Mouse (Mus musculus): Measurements from ENCODE around the gene Ttyh2. TPM values are rescaled to one million over a fixed set of nuclear protein-coding genes. Genes with fewer than 3 reads are reported as not detected.
A peak's percentile ranks its signal among the peaks of the same experiment; 100 is the strongest.
"Not testable (repeated sequence)": the region's sequence is repeated elsewhere in the genome, so short reads cannot be mapped to it uniquely, and the experiment has no call there.

The Ttyh2 gene
- total RNA-seq, 2 experiments from 2014 or later: 21.7 TPM

DNA sequence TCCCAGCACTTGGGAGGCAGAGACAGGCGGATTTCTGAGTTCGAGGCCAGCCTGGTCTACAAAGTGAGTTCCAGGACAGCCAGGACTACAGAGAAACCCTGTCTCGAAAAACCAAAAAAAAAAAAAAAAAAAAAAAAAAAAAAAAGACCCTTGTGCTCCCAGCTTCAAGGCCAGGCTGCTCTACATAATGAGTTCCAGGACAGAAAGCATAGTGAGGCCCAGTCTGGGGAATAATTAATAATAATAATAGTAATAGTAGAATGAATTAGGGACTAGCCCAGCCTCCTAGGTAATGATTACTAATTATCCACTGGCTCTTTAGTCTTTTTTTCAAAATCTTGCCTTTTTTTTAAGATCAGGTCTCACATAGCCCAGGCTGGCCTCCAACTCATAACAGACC, 435 bp upstream of the Ttyh2 start:
- not testable (repeated sequence) for DNase-seq (ENCODE audit: extremely low spot score in 1 of 2, low spot score in 2 of 2)
- intact Hi-C loops (cut with DNase I): loop anchor here (5.0 kb wide), 2 partner anchors 113 to 238 kb away; no protein-coding TSS in a partner anchor

- intact Hi-C loops (cut with DNase I): loop anchor here (5.0 kb wide), 1 partner anchor 111 kb away; no protein-coding TSS in a partner anchor
- DNase-seq (ENCODE audit: extremely low spot score in 1 of 2, low spot score in 2 of 2): peak in 1 of 2 experiments; percentile 58
These were observed 683 bp downstream of the Ttyh2 start for GRCm38 (mm10) chr11:114675826-114676401.

- peak in 1 of 2 experiments; percentile 36 for DNase-seq (ENCODE audit: extremely low spot score in 1 of 2, low spot score in 2 of 2)
- intact Hi-C loops (cut with DNase I): loop anchor here (5.0 kb wide), 1 partner anchor 111 kb away; no protein-coding TSS in a partner anchor
These were observed 1.2 kb downstream of the Ttyh2 start for GRCm38 (mm10) chr11:114676431-114676830.

DNA sequence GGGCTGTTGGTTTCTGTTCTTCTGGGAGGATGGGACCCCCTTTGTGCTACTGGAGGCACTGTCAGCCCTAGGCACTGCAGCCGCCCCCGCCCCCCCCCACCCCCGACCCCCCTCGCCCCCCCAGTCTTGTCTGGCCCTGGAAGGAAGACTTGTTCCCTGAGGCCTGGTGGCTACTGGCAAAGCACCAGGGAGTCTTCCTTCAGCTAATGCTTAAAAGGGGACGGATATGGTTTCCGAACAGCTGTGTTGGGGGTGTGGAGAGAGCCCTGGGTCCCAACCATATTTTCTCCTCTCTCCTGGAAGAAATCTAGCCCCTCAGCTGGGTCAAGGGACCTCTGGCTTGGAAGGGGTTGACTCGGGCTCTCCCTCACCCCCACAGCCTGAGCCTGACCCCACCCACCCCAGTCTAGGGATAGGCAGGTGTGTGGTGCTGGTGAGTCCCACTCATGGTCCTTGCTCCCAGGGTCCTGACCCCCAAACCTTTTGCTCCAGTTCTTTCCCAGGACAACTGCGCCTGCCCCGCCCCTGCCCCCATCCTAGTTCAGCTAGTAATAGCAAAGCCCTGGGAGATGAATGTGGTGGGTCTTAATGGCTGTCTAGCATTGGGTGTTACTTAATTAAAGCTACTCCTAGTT, 1.8 kb downstream of the Ttyh2 start:
- intact Hi-C loops (cut with DNase I): loop anchor here (5.0 kb wide), 1 partner anchor 110 kb away; no protein-coding TSS in a partner anchor
- peak in 1 of 2 experiments; percentile 64 for DNase-seq (ENCODE audit: extremely low spot score in 1 of 2, low spot score in 2 of 2)

DNA sequence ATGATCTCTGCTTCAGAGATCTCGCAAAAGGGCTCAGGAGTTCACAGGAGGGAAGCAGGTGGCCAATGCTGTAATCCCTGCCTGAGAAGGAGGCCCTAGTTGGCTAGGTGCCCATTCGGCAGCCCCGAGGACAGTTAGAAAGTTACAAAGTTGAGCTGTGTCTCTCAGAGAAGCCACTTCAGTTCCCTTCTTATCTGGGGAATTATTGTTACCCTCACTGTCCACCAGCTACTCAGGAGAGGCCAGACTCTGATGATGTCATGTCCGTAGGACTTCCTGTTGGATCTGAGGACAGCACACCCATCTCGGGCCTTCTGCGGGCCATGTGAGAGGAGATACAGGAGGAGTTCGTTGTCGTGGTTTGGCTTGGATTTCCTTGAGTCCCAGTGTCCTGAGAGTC, 4.4 kb downstream of the Ttyh2 start:
- peak in 1 of 2 experiments; percentile 56 for DNase-seq (ENCODE audit: extremely low spot score in 1 of 2, low spot score in 2 of 2)
- intact Hi-C loops (cut with DNase I): loop anchor here (5.0 kb wide), 1 partner anchor 108 kb away; no protein-coding TSS in a partner anchor

- intact Hi-C loops (cut with DNase I): loop anchor here (5.0 kb wide), 1 partner anchor 42 kb away; no protein-coding TSS in a partner anchor
These were observed 5.1 kb downstream of the Ttyh2 start for GRCm38 (mm10) chr11:114680291-114680690.

GRCm38 (mm10) chr11:114681054-114681453, 5.8 kb downstream of the Ttyh2 start:
- intact Hi-C loops (cut with DNase I): loop anchor here (5.0 kb wide), 1 partner anchor 41 kb away; no protein-coding TSS in a partner anchor
- no peak for DNase-seq (ENCODE audit: extremely low spot score in 1 of 2, low spot score in 2 of 2)

More at GRCm38 (mm10) chr11:114680291-114680690, 5.1 kb downstream of the Ttyh2 start:
- DNase-seq (ENCODE audit: extremely low spot score in 1 of 2, low spot score in 2 of 2): peak in 1 of 2 experiments; percentile 67

DNA sequence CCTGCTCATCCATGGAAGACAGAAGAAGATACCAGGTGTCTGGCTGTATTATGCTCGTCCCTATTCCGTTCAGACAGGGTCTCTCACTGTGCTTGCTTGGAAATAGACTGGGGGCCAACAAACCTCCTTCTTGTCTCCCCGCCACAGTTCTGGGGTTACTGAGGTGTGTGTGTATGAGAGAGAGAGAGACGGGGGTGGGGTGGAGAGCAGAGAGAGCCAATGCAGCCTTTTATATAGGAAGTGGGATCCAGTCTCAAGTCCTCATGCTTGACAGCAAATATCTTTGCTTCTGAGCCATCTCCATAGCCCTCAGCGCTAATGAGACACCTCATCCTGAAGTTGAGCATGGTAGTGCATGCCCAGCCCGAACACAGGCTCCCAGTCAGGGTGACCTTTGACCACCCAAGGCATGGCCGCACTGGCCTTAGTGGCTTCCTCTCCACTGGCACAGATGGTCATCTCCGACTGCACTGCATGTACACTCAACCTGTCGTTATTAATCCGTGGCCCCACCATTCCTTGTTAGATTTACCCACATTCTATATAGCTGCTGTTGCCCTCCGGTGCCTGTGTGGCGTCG, 7.2 kb downstream of the Ttyh2 start:
- intact Hi-C loops (cut with DNase I): loop anchor here (5.0 kb wide), 1 partner anchor 40 kb away; no protein-coding TSS in a partner anchor
- no peak for DNase-seq (ENCODE audit: extremely low spot score in 1 of 2, low spot score in 2 of 2)

- DNase-seq (ENCODE audit: extremely low spot score in 1 of 2, low spot score in 2 of 2): no peak
- intact Hi-C loops (cut with DNase I): loop anchor here (5.0 kb wide), 1 partner anchor 39 kb away; no protein-coding TSS in a partner anchor
These were observed 7.9 kb downstream of the Ttyh2 start for GRCm38 (mm10) chr11:114683029-114683721.

DNA sequence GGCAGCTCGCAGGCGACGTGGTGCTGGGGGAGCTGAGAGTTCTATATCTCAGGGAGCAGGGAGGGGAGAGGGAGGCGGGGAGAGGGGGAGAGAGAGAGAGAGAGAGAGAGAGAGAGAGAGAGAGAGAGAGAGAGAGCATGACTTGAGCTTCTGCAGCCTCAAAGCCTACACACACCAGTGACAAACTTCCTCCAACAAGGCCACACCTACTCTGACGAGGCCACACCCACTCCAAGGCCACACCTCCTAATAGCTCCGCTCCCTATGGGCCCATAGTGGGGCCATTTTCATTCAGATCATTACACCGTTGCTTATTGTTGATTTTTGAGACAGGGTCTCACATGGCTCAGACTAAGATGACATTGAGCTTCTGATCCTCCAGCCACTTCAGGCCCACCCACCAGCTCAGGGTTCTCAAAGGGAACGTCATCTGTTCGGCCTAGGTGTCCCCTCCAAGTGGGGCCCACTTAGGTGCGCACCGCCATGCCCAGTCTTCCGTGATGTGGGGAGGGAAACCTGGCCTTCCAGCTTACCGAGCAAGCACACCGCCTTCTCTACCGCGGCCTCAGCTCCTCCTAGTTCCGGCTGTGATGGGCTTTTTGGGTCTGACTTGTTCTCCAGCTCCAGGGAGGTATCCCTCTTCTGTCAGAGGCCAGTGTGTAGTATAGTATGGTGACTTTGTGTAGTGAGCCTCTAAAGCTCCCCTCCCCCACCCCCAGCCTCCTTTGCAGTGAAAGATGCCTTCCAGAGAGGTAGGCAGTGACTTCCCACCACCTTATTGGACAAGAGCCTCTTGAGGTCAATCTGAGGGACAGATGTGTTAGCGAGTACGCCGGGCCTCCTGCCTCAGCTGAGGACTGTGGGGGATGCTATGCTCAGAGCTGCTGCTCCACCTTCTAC, 8.7 kb downstream of the Ttyh2 start:
- DNase-seq (ENCODE audit: extremely low spot score in 1 of 2, low spot score in 2 of 2): no peak
- intact Hi-C loops (cut with DNase I): loop anchor here (5.0 kb wide), 1 partner anchor 38 kb away; no protein-coding TSS in a partner anchor

- intact Hi-C loops (cut with DNase I): loop anchor here (5.0 kb wide), 1 partner anchor 38 kb away; no protein-coding TSS in a partner anchor
- DNase-seq (ENCODE audit: extremely low spot score in 1 of 2, low spot score in 2 of 2): peak in 1 of 2 experiments; percentile 39
These were observed 9.6 kb downstream of the Ttyh2 start for GRCm38 (mm10) chr11:114684627-114685373.

DNA sequence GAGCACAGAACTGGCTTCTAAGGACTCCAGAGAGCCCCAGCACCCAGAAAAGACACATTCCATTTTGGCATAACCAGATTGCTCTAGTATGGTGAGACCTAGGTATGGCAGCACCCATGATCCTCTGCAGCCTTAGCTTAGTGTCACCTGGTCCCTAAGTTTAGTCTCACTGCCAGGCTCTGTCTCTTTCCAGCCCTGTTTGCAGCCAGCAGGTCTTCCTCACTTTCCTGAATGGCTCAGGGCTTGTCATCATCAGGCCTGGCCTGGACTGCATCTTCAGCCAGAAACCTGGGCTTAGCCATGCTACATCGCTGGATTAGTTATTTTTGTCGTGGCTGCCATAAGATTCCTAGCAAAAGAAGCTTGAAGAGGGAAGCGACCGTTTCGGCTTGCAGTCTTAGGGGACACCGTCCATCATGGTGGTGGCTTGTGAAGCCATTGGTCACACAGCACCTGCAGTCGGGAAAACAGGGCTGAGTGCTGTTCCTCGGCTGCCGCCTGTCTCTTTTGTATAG, 10.4 kb downstream of the Ttyh2 start:
- no peak for DNase-seq (ENCODE audit: extremely low spot score in 1 of 2, low spot score in 2 of 2)
- intact Hi-C loops (cut with DNase I): no loop called here

DNA sequence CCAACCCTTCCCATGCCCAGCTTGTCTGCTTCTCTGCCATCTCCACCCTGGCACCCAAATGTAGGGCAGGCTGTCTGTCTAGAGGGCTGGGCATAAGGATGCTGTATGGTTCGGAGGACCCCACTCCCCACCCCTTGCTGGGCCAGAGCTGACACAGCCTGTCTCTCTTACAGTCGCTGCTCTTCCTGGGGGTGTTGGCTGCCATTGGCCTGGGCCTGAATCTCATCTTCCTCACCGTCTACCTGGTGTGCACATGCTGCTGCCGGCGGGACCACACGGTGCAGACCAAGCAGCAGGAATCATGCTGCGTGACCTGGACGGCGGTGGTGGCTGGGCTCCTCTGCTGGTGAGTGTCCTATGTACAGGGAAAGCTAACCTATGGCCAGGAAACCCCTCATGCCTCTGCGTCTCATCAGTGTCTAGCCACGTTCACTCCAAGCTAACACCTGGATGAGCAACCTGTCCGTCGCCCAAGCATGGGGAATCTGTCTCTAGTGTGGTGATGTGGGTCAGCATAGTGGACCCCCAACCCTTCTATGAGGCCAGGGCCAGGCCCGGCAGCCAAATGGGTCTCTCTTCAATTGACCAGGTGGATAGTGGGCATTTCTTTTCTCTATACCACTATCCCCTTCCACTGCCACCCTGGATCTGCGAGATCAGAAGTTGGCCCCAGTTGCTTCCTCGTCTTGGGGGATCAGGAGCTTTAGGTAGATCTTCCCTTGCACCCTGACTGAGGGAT, 11.2 kb downstream of the Ttyh2 start:
- DNase-seq (ENCODE audit: extremely low spot score in 1 of 2, low spot score in 2 of 2): no peak
- intact Hi-C loops (cut with DNase I): no loop called here

DNA sequence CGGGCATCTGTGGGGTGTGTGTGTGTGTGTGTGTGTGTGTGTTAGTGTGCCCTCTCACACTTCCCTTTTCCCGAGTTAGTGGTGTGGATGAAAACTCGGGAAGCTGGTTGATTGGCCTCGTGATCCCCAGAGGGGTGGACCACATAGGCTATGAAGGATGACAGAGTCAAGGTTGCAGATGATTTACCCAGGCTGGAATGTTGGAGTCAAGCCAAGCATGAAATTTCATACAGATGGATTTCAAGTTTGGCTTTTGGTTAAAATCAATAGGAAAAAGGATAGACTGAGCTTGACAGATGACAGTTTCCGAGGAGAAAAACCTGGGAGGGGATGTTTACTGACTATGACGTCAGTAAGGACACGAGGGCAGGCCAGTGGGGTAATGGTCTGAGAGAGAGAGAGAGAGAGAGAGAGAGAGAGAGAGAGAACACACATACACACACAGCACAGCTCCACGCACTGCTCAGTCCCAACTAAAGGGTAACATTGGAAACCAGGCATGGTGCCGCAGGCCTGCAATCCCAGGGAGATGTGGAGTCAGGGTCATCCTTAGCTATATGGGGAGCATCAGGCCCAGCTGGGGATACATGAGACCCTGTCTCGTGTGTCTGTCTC, 12.4 kb downstream of the Ttyh2 start:
- no peak for DNase-seq (ENCODE audit: extremely low spot score in 1 of 2, low spot score in 2 of 2)
- intact Hi-C loops (cut with DNase I): no loop called here

GRCm38 (mm10) chr11:114688729-114689128, 13.5 kb downstream of the Ttyh2 start:
- intact Hi-C loops (cut with DNase I): no loop called here
- no peak for DNase-seq (ENCODE audit: extremely low spot score in 1 of 2, low spot score in 2 of 2)

DNA sequence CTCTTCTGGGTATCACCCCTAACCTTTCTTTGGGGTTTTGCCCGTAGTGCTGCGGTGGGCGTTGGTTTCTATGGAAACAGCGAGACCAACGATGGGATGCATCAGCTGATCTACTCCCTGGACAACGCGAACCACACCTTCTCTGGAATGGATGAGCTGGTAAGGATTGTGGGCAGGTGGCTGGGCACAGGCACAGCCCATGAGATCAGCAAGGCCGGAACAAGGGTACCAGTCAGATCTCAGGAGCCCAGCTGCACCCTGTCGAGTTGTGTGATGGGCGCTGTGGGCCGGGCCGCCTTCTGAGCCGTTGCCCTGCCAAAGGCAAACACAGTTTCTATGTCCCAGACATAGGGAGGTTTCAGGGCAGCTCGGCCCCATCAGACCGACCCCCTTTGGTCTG, 15.0 kb downstream of the Ttyh2 start:
- intact Hi-C loops (cut with DNase I): no loop called here
- no peak for DNase-seq (ENCODE audit: extremely low spot score in 1 of 2, low spot score in 2 of 2)
